Mouse (Mus musculus) midbrain, postnatal 0 days (tissue): ENCODE measurements at regions not wholly inside any gene's neighbourhood (a gene's known extent, or its start where the extent isn't known, plus 50 kb on each side); places are given as distances from the start of the nearest gene placed in this dataset.

Experiments used
- ATAC-seq: fragments of 200-750 bp; cut with Nextera tagmentation; 2 replicates; pipeline ENCODE4 v1.8.0; 2017; ENCODE audit warnings: moderate number of reproducible peaks, mild to moderate bottlenecking, moderate TSS enrichment, moderate library complexity; ENCODE audit not compliant: low FRiP score
- DNase-seq: peaks from one replicate; pipeline ENCODE4 v3.0.0-alpha.2; 2015; ENCODE audit warnings: low spot score
- H3K27ac ChIP-seq: fragments of 300-500 bp; sonication (generic); 2 replicates; pipeline ENCODE4 v1.5.1; 2014; ENCODE audit warnings: low read depth, mild to moderate bottlenecking, low read length, mixed read lengths
- H3K27me3 ChIP-seq: fragments of 300-500 bp; sonication (generic); 2 replicates; pipeline ENCODE4 v1.6.1; 2014; ENCODE audit warnings: low read length, control low read depth, mixed read lengths; ENCODE audit not compliant: insufficient read depth
- H3K36me3 ChIP-seq: fragments of 300-500 bp; sonication (generic); 2 replicates; pipeline ENCODE4 v1.6.1; 2014; ENCODE audit warnings: low read length, control low read depth, mixed read lengths; ENCODE audit not compliant: insufficient read depth
- H3K4me1 ChIP-seq: fragments of 300-500 bp; sonication (generic); 2 replicates; pipeline ENCODE4 v1.6.1; 2014; ENCODE audit warnings: mild to moderate bottlenecking, control low read depth, antibody characterized with exemption, low read length, mixed read lengths; ENCODE audit not compliant: insufficient read depth
- H3K4me2 ChIP-seq: fragments of 300-500 bp; sonication (generic); 2 replicates; pipeline ENCODE4 v1.6.1; 2014; ENCODE audit warnings: low read depth, mild to moderate bottlenecking, low read length, mixed read lengths; ENCODE audit not compliant: poor library complexity, severe bottlenecking
- H3K4me3 ChIP-seq: fragments of 300-500 bp; sonication (generic); 2 replicates; pipeline ENCODE4 v1.5.1; 2014; ENCODE audit warnings: low read depth, mild to moderate bottlenecking, low read length, moderate library complexity
- H3K9ac ChIP-seq: fragments of 300-500 bp; sonication (generic); replicated peaks from 2 replicates; pipeline ENCODE4 v1.6.1; 2014; ENCODE audit warnings: mild to moderate bottlenecking, low read length, moderate library complexity, mixed read lengths; ENCODE audit not compliant: poor library complexity, severe bottlenecking
- H3K9me3 ChIP-seq: fragments of 300-500 bp; sonication (generic); 2 replicates; pipeline ENCODE4 v1.6.1; 2016; ENCODE audit warnings: low read length, control low read depth
- CTCF ChIP-seq: IDR thresholded peaks from 2 replicates; pipeline ENCODE4 v1.5.1; 2016; ENCODE audit warnings: antibody characterized with exemption, mild to moderate bottlenecking
- WGBS: fragments of 180-500 bp; shearing (Covaris S2); extraction: QIAGEN DNeasy Blood & Tissue Kit; methylation state at CpG from one replicate; pipeline ENCODE4 v1.1.7; 2014; 5-methylcytosine and 5-hydroxymethylcytosine counted together

- H3K27ac ChIP-seq = no peak overlapping the region
- H3K4me1 ChIP-seq = no peaks in the 10 kb centered on the region
- no peaks in the 10 kb centered on the region for H3K36me3 ChIP-seq
- H3K4me2 ChIP-seq = no peak overlapping the region
- no peak for TF ChIP-seq CTCF
- H3K27me3 ChIP-seq = no peaks in the 10 kb centered on the region
- 77% methylated on average over 2 of the region's 2 CpGs for whole genome bisulfite sequencing
- H3K4me3 ChIP-seq = no peak overlapping the region
- H3K9me3 ChIP-seq = no peaks in the 10 kb centered on the region
- ATAC-seq (no peak), DNase-seq (no peak)
- no peak overlapping the region for H3K9ac ChIP-seq
Observed at GRCm38 (mm10) chr13:119263561-119263960, 164.8 kb upstream of the Paip1 start.

DNA sequence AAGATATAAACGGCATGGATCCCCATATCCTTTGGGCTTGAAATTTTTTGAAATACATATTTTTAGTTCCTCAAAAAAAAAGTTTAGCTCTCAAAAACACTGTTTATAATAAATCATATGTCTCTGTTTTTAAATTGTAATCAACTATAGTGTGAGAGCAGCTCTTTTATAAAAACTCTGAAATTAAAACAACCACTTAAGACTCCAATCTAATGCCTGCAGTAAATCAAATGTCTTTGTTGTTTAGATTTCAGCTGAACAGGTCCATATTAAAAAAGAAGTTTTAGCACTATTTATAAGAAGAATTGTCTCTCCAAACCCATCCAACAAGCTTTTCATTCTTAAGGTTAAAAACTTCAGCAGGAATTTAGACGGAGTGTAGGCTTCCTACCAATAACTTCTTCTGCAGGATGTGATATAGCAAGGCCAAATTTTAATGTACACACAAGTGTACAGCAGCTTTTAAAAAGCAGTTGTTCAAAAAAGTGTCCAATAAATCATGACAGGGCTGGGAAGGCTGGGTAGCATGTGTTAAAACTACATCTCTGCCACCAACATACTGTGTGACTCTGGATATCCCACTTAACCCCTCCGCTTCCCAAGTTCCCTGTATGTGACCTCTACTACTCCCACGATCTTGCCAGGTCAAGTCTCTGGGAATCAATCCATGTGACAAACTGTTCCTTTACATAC lies 160.6 kb upstream of the Paip1 start:
- Histone ChIP-seq H3K9me3 (no peaks in the 10 kb centered on the region), H3K27ac (no peak overlapping the region), H3K4me1 (no peaks in the 10 kb centered on the region), H3K27me3 (no peaks in the 10 kb centered on the region), H3K4me3 (no peak overlapping the region), H3K4me2 (no peak overlapping the region), H3K36me3 (no peaks in the 10 kb centered on the region), H3K9ac (no peak overlapping the region)
- TF ChIP-seq CTCF = no peak
- 93% methylated on average over 4 of the region's 4 CpGs for WGBS
- DNase-seq (no peak), ATAC-seq (no peak)

DNA sequence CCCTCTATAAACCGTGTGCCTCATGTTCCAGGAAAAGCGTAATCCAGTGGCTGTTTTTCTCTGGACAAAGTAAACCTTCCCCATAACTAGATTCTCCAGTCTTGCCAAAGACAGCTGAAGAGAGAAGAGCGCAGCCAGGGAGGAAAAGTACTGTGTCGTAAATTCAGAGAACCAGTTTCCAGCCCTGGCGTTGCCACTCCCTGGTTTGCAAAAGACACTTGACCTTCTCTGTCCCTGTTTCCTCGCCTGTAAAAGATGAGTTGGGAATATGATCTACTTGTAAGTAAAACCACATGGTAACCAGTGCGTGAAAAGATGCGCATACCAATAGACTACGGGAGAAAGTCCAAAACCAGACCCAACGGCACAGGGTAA lies 160.1 kb upstream of the Paip1 start:
- no peak overlapping the region for H3K27ac ChIP-seq
- no peaks in the 10 kb centered on the region for H3K36me3 ChIP-seq
- WGBS = 91% methylated on average over 10 of the region's 10 CpGs
- TF ChIP-seq CTCF = no peak
- no peak for DNase-seq
- H3K27me3 ChIP-seq = no peaks in the 10 kb centered on the region
- H3K4me2 ChIP-seq = no peak overlapping the region
- H3K4me1 ChIP-seq = no peaks in the 10 kb centered on the region
- no peak for ATAC-seq
- H3K4me3 ChIP-seq = no peak overlapping the region
- H3K9ac ChIP-seq = no peak overlapping the region
- H3K9me3 ChIP-seq = no peaks in the 10 kb centered on the region

DNA sequence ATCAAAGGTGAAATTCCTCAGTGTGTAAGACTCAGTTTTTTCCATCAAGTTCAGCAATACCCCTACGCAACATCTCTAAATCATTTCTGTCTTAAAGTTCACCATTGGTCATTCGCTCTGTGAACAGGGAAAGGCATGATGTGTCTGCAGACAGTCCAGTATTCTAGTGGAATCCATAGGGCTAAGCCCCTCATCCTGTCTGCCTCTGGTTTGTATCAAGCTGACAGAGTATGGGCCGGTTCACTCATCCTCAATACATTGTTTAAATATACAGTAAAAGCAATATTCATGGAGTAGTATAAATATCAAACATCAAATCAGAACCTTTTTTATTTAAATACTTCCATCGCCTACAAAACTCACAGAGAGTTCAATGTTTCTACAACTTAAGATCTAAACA lies 152.9 kb upstream of the Paip1 start:
- 95% methylated on average over 4 of the region's 4 CpGs for WGBS
- no peak for TF ChIP-seq CTCF
- H3K4me1 ChIP-seq = no peaks in the 10 kb centered on the region
- DNase-seq (no peak), ATAC-seq (no peak)
- H3K36me3 ChIP-seq = no peaks in the 10 kb centered on the region
- H3K9ac ChIP-seq = no peak overlapping the region
- no peak overlapping the region for H3K4me3 ChIP-seq
- H3K9me3 ChIP-seq = no peaks in the 10 kb centered on the region
- no peak overlapping the region for H3K4me2 ChIP-seq
- no peak overlapping the region for H3K27ac ChIP-seq
- no peaks in the 10 kb centered on the region for H3K27me3 ChIP-seq

DNA sequence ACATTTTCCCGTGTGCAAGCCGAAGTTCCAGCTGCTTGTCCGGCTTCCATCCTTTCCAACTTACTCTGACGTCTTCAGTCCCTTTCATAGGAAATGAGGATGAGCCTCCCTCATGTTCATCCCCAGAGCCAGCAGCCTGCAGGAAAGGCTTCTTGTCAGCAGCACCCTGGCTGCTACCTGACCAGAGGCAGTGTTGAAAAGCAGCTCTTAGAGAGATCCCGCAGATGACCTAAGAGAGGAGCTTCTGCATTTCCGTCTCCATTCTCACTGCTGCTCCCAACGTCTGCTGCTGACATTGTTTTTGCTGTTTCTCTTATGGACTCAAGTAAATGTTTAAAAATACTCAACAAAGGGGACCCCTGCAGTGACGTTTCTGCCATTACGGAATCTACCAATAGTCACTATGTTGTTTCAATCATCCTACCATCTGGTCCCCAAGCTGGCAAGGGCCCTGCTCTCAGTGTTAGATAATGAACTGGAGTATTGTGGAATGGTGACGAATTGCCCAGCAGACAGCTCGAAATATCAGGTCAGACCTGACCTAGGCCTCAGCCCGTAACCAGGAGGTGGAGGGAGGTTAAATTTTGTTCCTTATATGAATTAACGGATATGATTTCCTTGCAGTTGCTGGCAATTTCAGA lies 151.0 kb upstream of the Paip1 start:
- H3K4me1 ChIP-seq = no peaks in the 10 kb centered on the region
- DNase-seq = peak; percentile 22
- no peak for TF ChIP-seq CTCF
- WGBS = 78% methylated on average over 13 of the region's 13 CpGs
- no peaks in the 10 kb centered on the region for H3K9me3 ChIP-seq
- H3K4me2 ChIP-seq = no peak overlapping the region
- H3K4me3 ChIP-seq = no peak overlapping the region
- no peaks in the 10 kb centered on the region for H3K27me3 ChIP-seq
- no peak overlapping the region for H3K9ac ChIP-seq
- no peak overlapping the region for H3K27ac ChIP-seq
- no peak for ATAC-seq
- no peaks in the 10 kb centered on the region for H3K36me3 ChIP-seq

DNA sequence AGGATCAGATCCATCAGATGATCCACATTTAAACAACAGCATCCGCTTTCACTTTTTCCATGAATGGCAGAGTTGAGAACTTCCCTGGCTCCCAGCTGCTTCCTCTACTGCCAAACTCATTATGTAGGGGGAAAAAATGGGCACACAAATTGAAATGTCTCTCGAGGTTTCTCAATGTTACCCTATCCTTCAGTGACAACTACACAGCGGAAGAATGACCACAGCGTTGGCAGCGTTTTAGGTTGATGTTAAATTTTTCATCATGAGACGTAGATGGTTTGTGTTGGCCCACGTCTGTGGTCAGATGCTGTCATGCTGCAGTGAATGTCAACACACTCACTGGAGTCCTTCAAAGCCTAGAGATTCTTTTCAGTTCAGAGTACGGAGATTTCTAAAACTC lies 149.0 kb upstream of the Paip1 start:
- TF ChIP-seq CTCF = no peak
- DNase-seq (no peak), ATAC-seq (no peak)
- Histone ChIP-seq H3K4me1 (no peaks in the 10 kb centered on the region), H3K36me3 (no peaks in the 10 kb centered on the region), H3K4me2 (no peak overlapping the region), H3K9me3 (no peaks in the 10 kb centered on the region), H3K9ac (no peak overlapping the region), H3K4me3 (no peak overlapping the region), H3K27ac (no peak overlapping the region), H3K27me3 (no peaks in the 10 kb centered on the region)
- 94% methylated on average over 8 of the region's 8 CpGs for whole genome bisulfite sequencing
